Mouse (Mus musculus) hindbrain, embryonic 16.5 days (tissue): Measurements from ENCODE around the gene 2210011C24Rik. TPM values are rescaled to one million over a fixed set of nuclear protein-coding genes. Genes with fewer than 3 reads are reported as not detected.

ENCODE experiments used
- microRNA counts: library from miRNA; unstranded; fragments of <30 nt; microRNA quantifications from one replicate; lab custom pipeline; 2016
- microRNA-seq: library from miRNA; unstranded; fragments of <30 nt; microRNA quantifications from one replicate; pipeline ENCODE4, GENCODE M21; 2017
- polyA plus RNA-seq: library from polyadenylated mRNA; unstranded; fragments of >200 nt; fragmentation: Nextera tagmentation; extraction: Ambion mirVana; gene quantifications from 2 replicates; pipeline ENCODE4 v1.2.1, GENCODE M21; 2015

2210011C24Rik gene
- polyA plus RNA-seq, 1 experiment from 2014 or later = 1.1 TPM

MicroRNAs within 50 kb of the gene (microRNA counts, 519-probe panel; counts per million panel counts)
- not detected for microRNA mmu-miR-1199 (lab: Ali Mortazavi, UCI)

Small RNA genes within 50 kb of the gene (microRNA-seq; reads per million reads assigned to microRNA genes)
- gene Mir1199 = not detected
- 1.2 reads per million for gene Mir8111

Other genes starting within 250 kb of the 2210011C24Rik start
- 50.9 and 53.0 TPM in 2 replicates for gene Adgrl1, start 112.1 kb downstream of the 2210011C24Rik start, polyA plus RNA-seq
- 0.97 and 0.98 TPM in 2 replicates for gene Gm10644, start 57.0 kb downstream of the 2210011C24Rik start, polyA plus RNA-seq
- 9.8 and 14.6 TPM in 2 replicates for gene Asf1b, start 56.7 kb downstream of the 2210011C24Rik start, polyA plus RNA-seq
- 202 and 254 TPM in 2 replicates for gene Prkaca, start 39.2 kb downstream of the 2210011C24Rik start, polyA plus RNA-seq
- 5.9 and 6.2 TPM in 2 replicates for gene Samd1, start 14.5 kb downstream of the 2210011C24Rik start, polyA plus RNA-seq
- gene 1700067K01Rik, start 10.7 kb downstream of the 2210011C24Rik start, polyA plus RNA-seq = 0.90 and 0.94 TPM in 2 replicates
- 9.6 and 11.3 TPM in 2 replicates for gene Palm3, start 9.3 kb upstream of the 2210011C24Rik start, polyA plus RNA-seq
- gene Il27ra, start 30.4 kb upstream of the 2210011C24Rik start, polyA plus RNA-seq = 0.55 and 0.71 TPM in 2 replicates
- 1.8 TPM in 2 replicates for gene Rln3, start 32.8 kb upstream of the 2210011C24Rik start, polyA plus RNA-seq
- gene Gm10643, start 53.0 kb upstream of the 2210011C24Rik start, polyA plus RNA-seq = 1.6 and 1.7 TPM in 2 replicates
- 7.9 and 9.0 TPM in 2 replicates for gene Rfx1, start 54.7 kb upstream of the 2210011C24Rik start, polyA plus RNA-seq
- 21.5 and 22.7 TPM in 2 replicates for gene Dcaf15, start 92.6 kb upstream of the 2210011C24Rik start, polyA plus RNA-seq
- gene Podnl1, start 113.8 kb upstream of the 2210011C24Rik start, polyA plus RNA-seq = 0.51 and 0.55 TPM in 2 replicates
- 53.3 and 54.5 TPM in 2 replicates for gene Cc2d1a, start 135.8 kb upstream of the 2210011C24Rik start, polyA plus RNA-seq
- gene 4930432K21Rik, start 135.9 kb upstream of the 2210011C24Rik start, polyA plus RNA-seq = 2.7 and 2.9 TPM in 2 replicates
- gene Nanos3, start 173.0 kb upstream of the 2210011C24Rik start, polyA plus RNA-seq = 6.2 and 6.8 TPM in 2 replicates
- 16.2 and 22.2 TPM in 2 replicates for gene Zswim4, start 224.9 kb upstream of the 2210011C24Rik start, polyA plus RNA-seq
- 249 and 266 TPM in 2 replicates for gene D8Ertd738e, start 237.5 kb upstream of the 2210011C24Rik start, polyA plus RNA-seq
- gene Mri1, start 245.2 kb upstream of the 2210011C24Rik start, polyA plus RNA-seq = 46.4 and 47.9 TPM in 2 replicates